Mouse (Mus musculus) testis, adult 2 months (tissue): ENCODE measurements around the gene Metrn. TPM values are rescaled to one million over a fixed set of nuclear protein-coding genes. Genes with fewer than 3 reads are reported as not detected.

ENCODE experiments used
- H3K27ac ChIP-seq: fragments of 200-500 bp; 2 replicates; pipeline ENCODE4 v1.5.1; 2012; ENCODE audit warnings: low read depth, low read length; ENCODE audit not compliant: control insufficient read depth, insufficient read depth
- H3K27me3 ChIP-seq: fragments of 200-500 bp; 2 replicates; pipeline ENCODE4 v1.6.1; 2012; ENCODE audit warnings: mild to moderate bottlenecking, low read length, moderate library complexity; ENCODE audit not compliant: control insufficient read depth, insufficient read depth
- H3K36me3 ChIP-seq: fragments of 200-500 bp; 2 replicates; pipeline ENCODE4 v1.6.1; 2012; ENCODE audit warnings: mild to moderate bottlenecking, low read length; ENCODE audit not compliant: control insufficient read depth, insufficient read depth
- H3K4me1 ChIP-seq: fragments of 200-500 bp; 2 replicates; pipeline ENCODE4 v1.6.1; 2012; ENCODE audit warnings: low read length; ENCODE audit not compliant: control insufficient read depth, insufficient read depth
- H3K4me3 ChIP-seq: fragments of 200-500 bp; 2 replicates; pipeline ENCODE4 v1.5.1; 2012; ENCODE audit warnings: low read depth, mild to moderate bottlenecking, low read length, moderate library complexity, mixed read lengths; ENCODE audit not compliant: control insufficient read depth
- CTCF ChIP-seq: fragments of 200-500 bp; IDR thresholded peaks from 2 replicates; pipeline ENCODE4 v1.5.1; 2012; ENCODE audit warnings: low read depth, mild to moderate bottlenecking, inconsistent platforms, low read length, moderate library complexity; ENCODE audit not compliant: control insufficient read depth, insufficient read depth, insufficient replicate concordance
- POLR2A ChIP-seq: fragments of 200-500 bp; IDR thresholded peaks from 2 replicates; pipeline ENCODE4 v1.6.1; 2012; ENCODE audit warnings: low read depth, mild to moderate bottlenecking, inconsistent platforms, low read length, moderate library complexity; ENCODE audit not compliant: control insufficient read depth
- polyA plus RNA-seq: library from polyadenylated mRNA; depleted of rRNA; stranded (reverse); fragments of >200 nt; gene quantifications from 2 replicates; pipeline ENCODE4 v1.2.3, GENCODE M21; 2012

Gene Metrn
- polyA plus RNA-seq, 1 experiment, result 19.4 TPM

- Histone ChIP-seq H3K36me3 (no peaks in the 10 kb centered on the region; the same call in 1 of the 2 replicates), H3K27me3 (no peaks in the 10 kb centered on the region), H3K4me1 (peaks cover 25% of the 10 kb centered on the region), H3K27ac (no peak overlapping the region), H3K4me3 (no peak overlapping the region)
- TF ChIP-seq POLR2A, result no peak
- no peak for TF ChIP-seq CTCF
Observed at GRCm38 (mm10) chr17:25825984-25826570, 29.1 kb upstream of the Metrn start.

- H3K36me3 ChIP-seq, result no peaks in the 10 kb centered on the region; the same call in 1 of the 2 replicates
- no peak for TF ChIP-seq CTCF
- no peak for TF ChIP-seq POLR2A
- no peak overlapping the region for H3K4me3 ChIP-seq
- H3K27me3 ChIP-seq, result no peaks in the 10 kb centered on the region
- peaks cover 25% of the 10 kb centered on the region for H3K4me1 ChIP-seq
- no peak overlapping the region for H3K27ac ChIP-seq
Observed at GRCm38 (mm10) chr17:25825311-25825710, 28.4 kb upstream of the Metrn start.

DNA sequence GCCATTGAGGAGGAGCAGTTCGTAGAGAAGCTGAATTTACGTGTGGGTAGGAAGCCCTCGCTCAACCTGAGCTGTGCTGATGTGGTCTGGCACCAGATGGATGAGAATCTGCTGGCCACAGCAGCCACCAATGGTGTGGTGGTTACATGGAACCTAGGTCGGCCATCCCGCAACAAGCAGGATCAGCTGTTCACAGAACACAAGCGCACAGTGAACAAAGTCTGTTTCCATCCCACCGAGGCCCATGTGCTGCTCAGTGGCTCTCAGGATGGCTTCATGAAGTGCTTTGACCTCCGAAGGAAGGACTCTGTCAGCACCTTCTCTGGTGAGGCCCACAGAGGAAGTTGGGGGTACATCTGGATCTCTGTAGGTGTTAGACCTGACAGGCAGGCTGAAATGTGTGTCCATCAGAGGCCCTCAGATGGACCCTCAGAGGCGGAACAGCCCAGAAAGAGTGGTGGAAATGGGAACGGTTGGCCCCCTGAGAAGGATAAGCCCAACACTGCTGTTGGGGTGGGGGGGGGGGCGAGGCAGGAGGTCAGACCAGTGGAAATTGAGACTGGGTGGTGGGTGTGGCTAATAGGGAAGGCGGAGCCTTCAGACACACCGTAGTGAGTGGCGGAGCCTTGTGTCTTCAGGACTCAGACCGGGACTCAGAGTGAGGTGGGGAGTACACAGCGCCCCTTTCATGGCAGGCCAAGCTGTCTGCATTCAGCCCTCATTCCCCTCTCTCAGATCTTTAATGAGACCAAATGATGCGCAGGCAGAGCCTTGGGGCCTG, 27.6 kb upstream of the Metrn start:
- H3K4me1 ChIP-seq, result peaks cover 28% of the 10 kb centered on the region
- peak overlapping the region; percentile 87 for H3K4me3 ChIP-seq
- no peak overlapping the region for H3K27ac ChIP-seq
- H3K36me3 ChIP-seq, result no peaks in the 10 kb centered on the region; the same call in 1 of the 2 replicates
- TF ChIP-seq POLR2A (no peak), CTCF (no peak)
- no peaks in the 10 kb centered on the region for H3K27me3 ChIP-seq

- peaks cover 26% of the 10 kb centered on the region for H3K4me1 ChIP-seq
- H3K27ac ChIP-seq, result peak within 1 kb of the TSS; percentile 37
- H3K4me3 ChIP-seq, result peak within 1 kb of the TSS; percentile 87
- H3K27me3 ChIP-seq, result no peaks in the 10 kb centered on the region
- no peaks in the 10 kb centered on the region; the same call in 1 of the 2 replicates for H3K36me3 ChIP-seq
- no peak for TF ChIP-seq CTCF
- TF ChIP-seq POLR2A, result peak; percentile 59
Observed at GRCm38 (mm10) chr17:25823452-25823851, 26.5 kb upstream of the Metrn start, which contains the start of gene Wdr24. Wdr24 (plus strand) TSS chr17:25823627.

DNA sequence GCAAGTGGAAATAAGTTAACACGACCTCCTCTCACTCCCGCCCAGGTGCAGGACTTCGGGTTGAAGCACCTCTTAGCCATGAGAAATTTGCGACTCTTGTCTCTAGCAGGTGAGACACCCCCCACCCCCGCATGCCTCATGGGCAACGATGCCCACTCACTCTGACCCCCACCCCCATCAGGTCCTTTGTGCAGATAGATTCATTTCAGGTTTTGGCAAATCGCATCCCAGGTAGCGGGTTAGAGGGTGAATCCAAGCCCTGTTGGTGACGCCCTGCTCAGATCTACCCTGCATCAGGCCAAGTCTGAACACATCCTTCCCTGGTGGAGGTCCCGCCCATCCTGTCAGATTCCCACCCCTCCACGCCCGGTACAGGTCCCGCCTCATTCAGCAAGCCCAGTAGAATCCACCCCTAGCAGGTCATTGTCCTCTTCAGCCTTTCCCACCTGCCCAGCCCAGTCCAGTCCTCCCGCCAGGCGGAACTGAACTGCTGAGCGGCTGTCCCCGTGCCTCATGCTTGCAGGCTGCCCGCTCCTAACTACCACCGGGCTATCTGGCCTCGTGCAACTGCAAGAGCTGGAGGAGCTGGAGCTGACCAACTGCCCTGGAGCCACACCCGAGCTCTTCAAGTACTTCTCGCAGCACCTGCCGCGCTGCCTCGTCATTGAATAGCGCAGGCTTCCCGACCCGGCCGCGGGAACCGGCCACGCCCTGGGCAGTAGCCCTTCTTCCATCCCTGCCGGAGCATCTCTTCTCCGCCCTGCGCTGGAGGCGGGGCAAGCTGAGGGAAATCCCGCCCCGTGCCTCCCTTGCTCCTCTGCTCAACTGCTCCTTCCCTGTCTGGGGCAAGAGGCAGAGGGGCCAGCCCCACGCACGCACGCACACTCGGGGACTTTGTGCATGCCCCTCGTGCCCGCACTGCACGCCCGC, 22.2 kb upstream of the Metrn start:
- TF ChIP-seq POLR2A (no peak), CTCF (no peak)
- no peaks in the 10 kb centered on the region for H3K27me3 ChIP-seq
- peaks cover 20% of the 10 kb centered on the region for H3K4me1 ChIP-seq
- H3K36me3 ChIP-seq, result no peaks in the 10 kb centered on the region
- peak overlapping the region; percentile 36 for H3K4me3 ChIP-seq
- no peak overlapping the region for H3K27ac ChIP-seq

GRCm38 (mm10) chr17:25817662-25818061, 20.7 kb upstream of the Metrn start:
- no peaks in the 10 kb centered on the region for H3K36me3 ChIP-seq
- no peak overlapping the region for H3K4me3 ChIP-seq
- peaks cover 15% of the 10 kb centered on the region for H3K4me1 ChIP-seq
- no peak overlapping the region for H3K27ac ChIP-seq
- TF ChIP-seq POLR2A (no peak), CTCF (no peak)
- no peaks in the 10 kb centered on the region for H3K27me3 ChIP-seq

- H3K27ac ChIP-seq, result no peak overlapping the region
- H3K36me3 ChIP-seq, result no peaks in the 10 kb centered on the region
- H3K4me3 ChIP-seq, result no peak overlapping the region
- H3K27me3 ChIP-seq, result no peaks in the 10 kb centered on the region
- peaks cover 16% of the 10 kb centered on the region for H3K4me1 ChIP-seq
- TF ChIP-seq POLR2A (no peak), CTCF (peak; percentile 56; the same call in 1 of the 2 replicates)
Observed at GRCm38 (mm10) chr17:25813471-25813870, 16.5 kb upstream of the Metrn start.
